ENCODE assay signal across 8 mouse cellular contexts in the genomic region with DNA sequence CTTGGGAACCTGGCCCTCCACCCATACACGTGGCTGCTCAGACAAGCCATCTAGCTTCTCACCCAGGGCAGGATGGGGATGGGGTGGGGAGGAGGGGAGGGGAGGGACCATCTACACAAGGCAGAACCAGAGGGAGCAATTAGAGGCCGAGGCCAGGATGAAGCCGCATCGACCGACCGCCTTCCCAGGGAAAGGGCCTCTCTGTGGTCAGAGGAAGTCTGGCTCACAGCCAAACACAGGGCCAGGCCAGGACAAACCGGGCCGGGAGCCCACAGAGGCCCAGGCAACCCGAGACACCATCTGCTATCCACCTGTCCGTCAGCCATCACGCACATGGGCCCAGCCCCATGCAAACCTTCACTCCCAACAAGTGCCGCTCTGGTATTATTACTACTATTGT. TPM values are rescaled to one million over a fixed set of nuclear protein-coding genes. Genes with fewer than 3 reads are reported as not detected.
A peak's percentile ranks its signal among the peaks of the same experiment; 100 is the strongest.
DNase-seq lines count a peak whose midpoint lies in the region; ATAC-seq and TF ChIP-seq lines count a peak whose summit lies in the region.

No protein-coding gene starts in this region.

- H3K27ac ChIP-seq in embryonic facial prominence, embryonic 12.5 days = peak overlapping the region; percentile 92
- peak overlapping the region; percentile 88 for H3K27ac ChIP-seq in heart, embryonic 10.5 days
- peak overlapping the region; percentile 83 for H3K27ac ChIP-seq in stomach, embryonic 15.5 days
- no peak overlapping the region for H3K27ac ChIP-seq in thymus, adult 2 months (ENCODE audit: control insufficient read depth, insufficient read depth, low read length)

- H3K9me3 ChIP-seq in embryonic facial prominence, embryonic 12.5 days = no peaks in the 10 kb centered on the region
- no peaks in the 10 kb centered on the region for H3K9me3 ChIP-seq in heart, embryonic 10.5 days
- no peaks in the 10 kb centered on the region for H3K9me3 ChIP-seq in stomach, embryonic 15.5 days

- peak; percentile 66 for DNase-seq in 416B (ENCODE audit: low read depth)
- peak; percentile 93 for DNase-seq in adipocyte (ENCODE audit: low spot score)
- peak; percentile 91 for DNase-seq in heart, embryonic 10.5 days (ENCODE audit: low spot score)
- peak; percentile 83 for DNase-seq in kidney, adult 9 months
- peak; percentile 83 for DNase-seq in lung, postnatal 14 days
- no peak for DNase-seq in thymus, adult 2 months

- no peak for TF ChIP-seq CTCF in thymus, adult 2 months (IDR thresholded peaks at IDR 0.05; ENCODE audit: borderline replicate concordance, control insufficient read depth, extremely low read depth, insufficient read depth, low read length, poor library complexity)

- no peaks in the 10 kb centered on the region for H3K27me3 ChIP-seq in embryonic facial prominence, embryonic 12.5 days
- H3K27me3 ChIP-seq in heart, embryonic 10.5 days (ENCODE audit: insufficient read depth, poor library complexity, severe bottlenecking) = no peaks in the 10 kb centered on the region
- H3K27me3 ChIP-seq in stomach, embryonic 15.5 days (replicated peaks) = no peaks in the 10 kb centered on the region
- no peaks in the 10 kb centered on the region for H3K27me3 ChIP-seq in thymus, adult 2 months (ENCODE audit: control insufficient read depth, insufficient read depth, low read length)

- peak overlapping the region; percentile 45 for H3K4me2 ChIP-seq in embryonic facial prominence, embryonic 12.5 days (replicated peaks)
- H3K4me2 ChIP-seq in stomach, embryonic 15.5 days = peak overlapping the region; percentile 43

- peak overlapping the region; percentile 55; the same call in 1 of the 2 replicates for H3K9ac ChIP-seq in embryonic facial prominence, embryonic 12.5 days
- no peak overlapping the region for H3K9ac ChIP-seq in stomach, embryonic 15.5 days

- whole genome bisulfite sequencing in embryonic facial prominence, embryonic 12.5 days = 2% methylated on average over 12 of the region's 12 CpGs
- WGBS in heart, embryonic 10.5 days = 7% methylated on average over 12 of the region's 12 CpGs
- 6% methylated on average over 12 of the region's 12 CpGs for WGBS in stomach, embryonic 15.5 days
- WGBS in thymus, adult 2 months = 56% methylated on average over 12 of the region's 12 CpGs

- ATAC-seq in embryonic facial prominence, embryonic 12.5 days (ENCODE audit: insufficient number of reproducible peaks, insufficient read depth, low FRiP score, low TSS enrichment) = peak; percentile 57
- peak; percentile 74 for ATAC-seq in stomach, embryonic 15.5 days (ENCODE audit: insufficient read depth, low FRiP score, low read depth)

- TF ChIP-seq POLR2A in thymus, adult 2 months (IDR thresholded peaks at IDR 0.05; ENCODE audit: control insufficient read depth, extremely low read depth, insufficient read depth, low read length, poor library complexity) = no peak

- H3K36me3 ChIP-seq in embryonic facial prominence, embryonic 12.5 days = no peaks in the 10 kb centered on the region
- 0 out of 2 replicates have a peak, but pooled peaks cover 4% of the 10 kb centered on the region for H3K36me3 ChIP-seq in heart, embryonic 10.5 days
- H3K36me3 ChIP-seq in stomach, embryonic 15.5 days = 0 out of 2 replicates have a peak, but pooled peaks cover under 1% of the 10 kb centered on the region
- H3K36me3 ChIP-seq in thymus, adult 2 months (ENCODE audit: control insufficient read depth, insufficient read depth, low read length) = no peaks in the 10 kb centered on the region

- H3K4me1 ChIP-seq in embryonic facial prominence, embryonic 12.5 days = peaks cover 90% of the 10 kb centered on the region
- peaks cover 93% of the 10 kb centered on the region for H3K4me1 ChIP-seq in heart, embryonic 10.5 days
- peaks cover 81% of the 10 kb centered on the region for H3K4me1 ChIP-seq in stomach, embryonic 15.5 days
- H3K4me1 ChIP-seq in thymus, adult 2 months (replicated peaks; ENCODE audit: control insufficient read depth, insufficient read depth, low read length) = peaks cover 51% of the 10 kb centered on the region

- H3K4me3 ChIP-seq in embryonic facial prominence, embryonic 12.5 days = no peak overlapping the region
- peak overlapping the region; percentile 38 for H3K4me3 ChIP-seq in heart, embryonic 10.5 days
- no peak overlapping the region for H3K4me3 ChIP-seq in stomach, embryonic 15.5 days (replicated peaks)
- no peak overlapping the region for H3K4me3 ChIP-seq in thymus, adult 2 months (ENCODE audit: control insufficient read depth, insufficient read depth, low read length)

RNA-seq across cellular contexts. Expression of a gene that starts 19.7 kb away (rescaled TPM):
- 31.6 and 33.4 TPM in 2 replicates for polyA plus RNA-seq in embryonic facial prominence, embryonic 12.5 days (2016; fragmentation: Nextera tagmentation; extraction: Ambion mirVana)
- 17.8 and 23.3 TPM in 2 replicates for polyA plus RNA-seq in heart, embryonic 10.5 days (2016; fragmentation: Nextera tagmentation; extraction: Ambion mirVana)
- 26.7 and 32.5 TPM in 2 replicates for polyA plus RNA-seq in stomach, embryonic 15.5 days (2015; fragmentation: Nextera tagmentation; extraction: Ambion mirVana)
- 75.8 and 98.4 TPM in 2 replicates for polyA plus RNA-seq in thymus, adult 2 months (2012; rRNA removed)
